Mouse (Mus musculus) adipocyte (in vitro differentiated cells): ENCODE measurements at regions not wholly inside any gene's neighbourhood (a gene's known extent, or its start where the extent isn't known, plus 50 kb on each side); places are given as distances from the start of the nearest gene placed in this dataset.

Experiments used
- DNase-seq: peaks from one replicate; pipeline ENCODE4 v3.0.0-alpha.2; 2016; ENCODE audit warnings: low spot score

- no peak for DNase-seq
Observed at GRCm38 (mm10) chr1:82042527-82042926, 190.4 kb upstream of the Gm9747 start.

- no peak for DNase-seq
Observed at GRCm38 (mm10) chr1:82066291-82066690, 166.6 kb upstream of the Gm9747 start.

- DNase-seq, result no peak
Observed at GRCm38 (mm10) chr1:82068571-82068970, 164.3 kb upstream of the Gm9747 start.

GRCm38 (mm10) chr1:82070181-82071109 lies 162.5 kb upstream of the Gm9747 start:
- no peak for DNase-seq

GRCm38 (mm10) chr1:82089136-82089839 lies 143.6 kb upstream of the Gm9747 start:
- no peak for DNase-seq

- DNase-seq, result peak; percentile 79
Observed at GRCm38 (mm10) chr1:82095101-82095500, 137.8 kb upstream of the Gm9747 start.

GRCm38 (mm10) chr1:82106756-82107155 lies 126.2 kb upstream of the Gm9747 start:
- no peak for DNase-seq

GRCm38 (mm10) chr1:82110071-82110635 lies 122.8 kb upstream of the Gm9747 start:
- DNase-seq, result peak; percentile 23

GRCm38 (mm10) chr1:82112401-82112800 lies 120.5 kb upstream of the Gm9747 start:
- no peak for DNase-seq

- DNase-seq, result peak; percentile 57
Observed at GRCm38 (mm10) chr1:82124503-82124902, 108.4 kb upstream of the Gm9747 start.

- no peak for DNase-seq
Observed at GRCm38 (mm10) chr1:82129700-82130275, 103.1 kb upstream of the Gm9747 start.

GRCm38 (mm10) chr1:82132536-82132935 lies 100.4 kb upstream of the Gm9747 start:
- no peak for DNase-seq

GRCm38 (mm10) chr1:82134938-82135337 lies 98.0 kb upstream of the Gm9747 start:
- peak; percentile 11 for DNase-seq

GRCm38 (mm10) chr1:82135761-82136331 lies 97.1 kb upstream of the Gm9747 start:
- DNase-seq, result no peak

GRCm38 (mm10) chr1:82145256-82145655 lies 87.7 kb upstream of the Gm9747 start:
- DNase-seq, result peak; percentile 23

- DNase-seq, result peak; percentile 52
Observed at GRCm38 (mm10) chr1:82150219-82151128, 82.4 kb upstream of the Gm9747 start.

GRCm38 (mm10) chr1:82155961-82156360 lies 77.0 kb upstream of the Gm9747 start:
- DNase-seq, result no peak

- DNase-seq, result no peak
Observed at GRCm38 (mm10) chr1:82157013-82157412, 75.9 kb upstream of the Gm9747 start.

GRCm38 (mm10) chr1:82158466-82158865 lies 74.4 kb upstream of the Gm9747 start:
- DNase-seq, result no peak

GRCm38 (mm10) chr1:82159201-82159600 lies 73.7 kb upstream of the Gm9747 start:
- peak; percentile 92 for DNase-seq

GRCm38 (mm10) chr1:82162926-82163325 lies 70.0 kb upstream of the Gm9747 start:
- DNase-seq, result no peak
